Comparison of ENCODE assay signal across 25 mouse cellular contexts in genomic region chr6:142515379-142515778, GRCm38 (mm10). TPM values are rescaled to one million over a fixed set of nuclear protein-coding genes. Genes with fewer than 3 reads are reported as not detected.
"Had no signal": no experiment of that assay in that cellular context is flagged by ENCODE, and none has a peak within 500 bp of the region (broad histone marks: within the 10 kb centered on the region; RNA-seq: fewer than 3 reads in every experiment).

No protein-coding gene starts in this region.

RNA-seq across cellular contexts. Expression of gene Gys2, which starts 42.5 kb away (rescaled TPM):
- total RNA-seq: left cerebral cortex, adult 8-10 months; left cerebral cortex, postnatal 10 days; left cerebral cortex, postnatal 14 days; left cerebral cortex, postnatal 25 days; left cerebral cortex, postnatal 36 days; left cerebral cortex, postnatal 4 days; megakaryocyte progenitor cell, adult 5-6 weeks; megakaryocyte, adult 5-6 weeks; megakaryocyte-erythroid progenitor cell, adult 5-6 weeks; midbrain, postnatal 0 days; monocyte, adult 5-6 weeks had no signal
- polyA plus RNA-seq: limb, embryonic 10.5 days; limb, embryonic 11.5 days; limb, embryonic 12.5 days; limb, embryonic 13.5 days; limb, embryonic 14.5 days; limb, embryonic 15.5 days; lung, embryonic 14.5 days; lung, embryonic 16.5 days; lung, postnatal 0 days; macrophage; midbrain, embryonic 12.5 days; midbrain, embryonic 14.5 days; myocyte; neural tube, embryonic 11.5 days had no signal

RNA-seq across cellular contexts. Expression of gene Kcnj8, which starts 56.0 kb away (rescaled TPM):
- polyA plus RNA-seq: macrophage had no signal
